15 mouse cellular contexts compared by ENCODE assay signal in genomic region chr8:31436445-31437191, GRCm38 (mm10).
DNase-seq lines count a peak whose midpoint lies in the region; ATAC-seq lines count a peak whose summit lies in the region.
"Had no signal": no experiment of that assay in that cellular context is flagged by ENCODE, and none has a peak within 500 bp of the region (broad histone marks: within the 10 kb centered on the region; RNA-seq: fewer than 3 reads in every experiment).

No protein-coding gene starts in this region.

- no peaks in the 10 kb centered on the region for H3K27me3 ChIP-seq in hindbrain, embryonic 12.5 days
- no peaks in the 10 kb centered on the region for H3K27me3 ChIP-seq in hindbrain, embryonic 11.5 days (ENCODE audit: control insufficient read depth, insufficient read depth, low read length)
- no peaks in the 10 kb centered on the region for H3K27me3 ChIP-seq in hindbrain, embryonic 15.5 days
- H3K27me3 ChIP-seq: forebrain, embryonic 15.5 days; limb, embryonic 12.5 days; liver, embryonic 15.5 days had no signal

- H3K4me1 ChIP-seq in hindbrain, embryonic 12.5 days = no peaks in the 10 kb centered on the region
- H3K4me1 ChIP-seq in hindbrain, embryonic 11.5 days (replicated peaks; ENCODE audit: control insufficient read depth, insufficient read depth, low read length) = no peaks in the 10 kb centered on the region
- H3K4me1 ChIP-seq in hindbrain, embryonic 15.5 days (replicated peaks) = no peaks in the 10 kb centered on the region
- H3K4me1 ChIP-seq: forebrain, embryonic 15.5 days; limb, embryonic 12.5 days; liver, embryonic 15.5 days had no signal

- DNase-seq in hindbrain, embryonic 11.5 days (ENCODE audit: low spot score) = no peak
- DNase-seq in 3T3-L1 (ENCODE audit: low read depth, low spot score) = peak; percentile 85
- peak; percentile 5 for DNase-seq in adrenal gland, adult 8-10 months
- DNase-seq in embryo, embryonic 9.5 days (ENCODE audit: extremely low spot score) = no peak
- DNase-seq in lung, adult 18-20 months = no peak
- DNase-seq: cerebellum, adult 9-11 months; embryo, embryonic 11 days; heart, adult 18-20 months; lung, postnatal 14 days; thymus, adult 2 months had no signal

- no peak overlapping the region for H3K4me2 ChIP-seq in hindbrain, embryonic 12.5 days (replicated peaks)
- H3K4me2 ChIP-seq in hindbrain, embryonic 11.5 days (replicated peaks; ENCODE audit: low read depth, low read length) = no peak overlapping the region
- no peak overlapping the region for H3K4me2 ChIP-seq in hindbrain, embryonic 15.5 days
- H3K4me2 ChIP-seq: forebrain, embryonic 15.5 days; limb, embryonic 12.5 days; liver, embryonic 15.5 days had no signal

- H3K9ac ChIP-seq in hindbrain, embryonic 12.5 days = no peak overlapping the region
- no peak overlapping the region for H3K9ac ChIP-seq in hindbrain, embryonic 11.5 days (ENCODE audit: low read depth, low read length)
- H3K9ac ChIP-seq in hindbrain, embryonic 15.5 days = no peak overlapping the region
- H3K9ac ChIP-seq: forebrain, embryonic 15.5 days; limb, embryonic 12.5 days; liver, embryonic 15.5 days had no signal

- peak; percentile 69; the same call in 1 of the 2 replicates for ATAC-seq in hindbrain, embryonic 12.5 days (ENCODE audit: low FRiP score)
- ATAC-seq in hindbrain, embryonic 11.5 days (ENCODE audit: low FRiP score) = no peak
- ATAC-seq in hindbrain, embryonic 15.5 days (ENCODE audit: low FRiP score, low read depth) = peak; percentile 56
- ATAC-seq: forebrain, embryonic 15.5 days had no signal

- 74% methylated on average over 10 of the region's 10 CpGs for WGBS in hindbrain, embryonic 12.5 days
- WGBS in hindbrain, embryonic 11.5 days = 84% methylated on average over 10 of the region's 10 CpGs
- 59% methylated on average over 10 of the region's 10 CpGs for WGBS in hindbrain, embryonic 15.5 days

- H3K9me3 ChIP-seq in hindbrain, embryonic 12.5 days (replicated peaks) = no peaks in the 10 kb centered on the region
- H3K9me3 ChIP-seq in hindbrain, embryonic 11.5 days (ENCODE audit: control insufficient read depth, low read length) = no peaks in the 10 kb centered on the region
- H3K9me3 ChIP-seq in hindbrain, embryonic 15.5 days = no peaks in the 10 kb centered on the region
- H3K9me3 ChIP-seq: forebrain, embryonic 15.5 days; limb, embryonic 12.5 days; liver, embryonic 15.5 days had no signal

- H3K36me3 ChIP-seq in hindbrain, embryonic 12.5 days = no peaks in the 10 kb centered on the region
- H3K36me3 ChIP-seq in hindbrain, embryonic 11.5 days (ENCODE audit: control insufficient read depth, insufficient read depth, low read length) = no peaks in the 10 kb centered on the region
- no peaks in the 10 kb centered on the region for H3K36me3 ChIP-seq in hindbrain, embryonic 15.5 days
- H3K36me3 ChIP-seq: forebrain, embryonic 15.5 days; limb, embryonic 12.5 days; liver, embryonic 15.5 days had no signal

- no peak overlapping the region for H3K4me3 ChIP-seq in hindbrain, embryonic 12.5 days
- no peak overlapping the region for H3K4me3 ChIP-seq in hindbrain, embryonic 11.5 days (ENCODE audit: low read depth, low read length)
- no peak overlapping the region for H3K4me3 ChIP-seq in hindbrain, embryonic 15.5 days
- H3K4me3 ChIP-seq: forebrain, embryonic 15.5 days; limb, embryonic 12.5 days; liver, embryonic 15.5 days had no signal

- H3K27ac ChIP-seq in hindbrain, embryonic 12.5 days = no peak overlapping the region
- H3K27ac ChIP-seq in hindbrain, embryonic 11.5 days (ENCODE audit: low read depth, low read length) = no peak overlapping the region
- H3K27ac ChIP-seq in hindbrain, embryonic 15.5 days (replicated peaks) = no peak overlapping the region
- H3K27ac ChIP-seq: forebrain, embryonic 15.5 days; limb, embryonic 12.5 days; liver, embryonic 15.5 days had no signal

Comparison
In these comparisons a context has a peak if more than half of its experiments do, and no peak if none do; other contexts are left out.
1. DNase-seq: peak in 3T3-L1 (single experiment) and adrenal gland, adult 8-10 months (single experiment); none in hindbrain, embryonic 11.5 days (single experiment), embryo, embryonic 9.5 days (single experiment) and lung, adult 18-20 months (0 of 2).